Mouse (Mus musculus) intestine, embryonic 16.5 days (tissue): ENCODE results near the gene Atp6v1f. TPM values are rescaled to one million over a fixed set of nuclear protein-coding genes. Genes with fewer than 3 reads are reported as not detected.
A peak's percentile ranks its signal among the peaks of the same experiment; 100 is the strongest.

ENCODE experiments used
- ATAC-seq: fragments of 200-750 bp; cut with Nextera tagmentation; 2 replicates; pipeline ENCODE4 v1.8.0; 2017; ENCODE audit warnings: moderate TSS enrichment, moderate library complexity
- H3K27ac ChIP-seq: fragments of 300-500 bp; sonication (generic); 2 replicates; pipeline ENCODE4 v1.5.1; 2014; ENCODE audit warnings: mild to moderate bottlenecking, low read length
- H3K27me3 ChIP-seq: fragments of 300-500 bp; sonication (generic); replicated peaks from 2 replicates; pipeline ENCODE4 v1.6.1; 2014; ENCODE audit warnings: low read length, control low read depth, mixed read lengths; ENCODE audit not compliant: control insufficient read depth, insufficient read depth
- H3K36me3 ChIP-seq: fragments of 300-500 bp; sonication (generic); 2 replicates; pipeline ENCODE4 v1.6.1; 2014; ENCODE audit warnings: low read length, control low read depth; ENCODE audit not compliant: control insufficient read depth, insufficient read depth
- H3K4me1 ChIP-seq: fragments of 300-500 bp; sonication (generic); 2 replicates; pipeline ENCODE4 v1.6.1; 2014; ENCODE audit warnings: low read length, control low read depth, mixed read lengths; ENCODE audit not compliant: control insufficient read depth, insufficient read depth
- H3K4me2 ChIP-seq: fragments of 300-500 bp; sonication (generic); 2 replicates; pipeline ENCODE4 v1.6.1; 2014; ENCODE audit warnings: low read depth, low read length, control low read depth
- H3K4me3 ChIP-seq: fragments of 300-500 bp; sonication (generic); 2 replicates; pipeline ENCODE4 v1.5.1; 2014; ENCODE audit warnings: mild to moderate bottlenecking, low read length
- H3K9ac ChIP-seq: fragments of 300-500 bp; sonication (generic); 2 replicates; pipeline ENCODE4 v1.6.1; 2014; ENCODE audit warnings: low read depth, low read length
- H3K9me3 ChIP-seq: fragments of 300-500 bp; sonication (generic); 2 replicates; pipeline ENCODE4 v1.6.1; 2016; ENCODE audit warnings: low read length, control low read depth; ENCODE audit not compliant: control insufficient read depth
- WGBS: fragments of 180-500 bp; shearing (Covaris S2); extraction: QIAGEN DNeasy Blood & Tissue Kit; methylation state at CpG from one replicate; pipeline ENCODE4 v1.1.7; 2014; 5-methylcytosine and 5-hydroxymethylcytosine counted together
- polyA plus RNA-seq: library from polyadenylated mRNA; unstranded; fragments of >200 nt; fragmentation: Nextera tagmentation; extraction: Ambion mirVana; gene quantifications from 2 replicates; pipeline ENCODE4 v1.2.1, GENCODE M21; 2015

Gene Atp6v1f
- polyA plus RNA-seq, 1 experiment from 2014 or later: 358 TPM

- H3K36me3 ChIP-seq: peaks cover 18% of the 10 kb centered on the region; the same call in 1 of the 2 replicates
These were observed 22.2 kb upstream of the Atp6v1f start for GRCm38 (mm10) chr6:29445354-29445753.

GRCm38 (mm10) chr6:29449858-29450257, 17.7 kb upstream of the Atp6v1f start:
- Histone ChIP-seq H3K36me3 (peaks cover 12% of the 10 kb centered on the region; the same call in 1 of the 2 replicates), H3K9me3 (no peaks in the 10 kb centered on the region), H3K9ac (no peak overlapping the region), H3K27me3 (no peaks in the 10 kb centered on the region; the same call in 1 of the 2 replicates), H3K27ac (no peak overlapping the region), H3K4me3 (no peak overlapping the region), H3K4me1 (no peaks in the 10 kb centered on the region), H3K4me2 (no peak overlapping the region)
- 33% methylated on average over 4 of the region's 4 CpGs for WGBS
- ATAC-seq: no peak

More at GRCm38 (mm10) chr6:29445354-29445753, 22.2 kb upstream of the Atp6v1f start:
- Histone ChIP-seq H3K27me3 (no peaks in the 10 kb centered on the region), H3K27ac (no peak overlapping the region), H3K4me1 (no peaks in the 10 kb centered on the region), H3K9me3 (no peaks in the 10 kb centered on the region), H3K9ac (no peak overlapping the region), H3K4me3 (no peak overlapping the region), H3K4me2 (no peak overlapping the region)
- no peak for ATAC-seq
- 92% methylated on average over 7 of the region's 7 CpGs for WGBS

GRCm38 (mm10) chr6:29450667-29451066, 16.9 kb upstream of the Atp6v1f start:
- WGBS: 93% methylated on average over 6 of the region's 6 CpGs
- no peaks in the 10 kb centered on the region; the same call in 1 of the 2 replicates for H3K27me3 ChIP-seq
- H3K4me2 ChIP-seq: no peak overlapping the region
- peaks cover 9% of the 10 kb centered on the region; the same call in 1 of the 2 replicates for H3K36me3 ChIP-seq
- no peak overlapping the region for H3K4me3 ChIP-seq
- no peaks in the 10 kb centered on the region for H3K4me1 ChIP-seq
- no peak overlapping the region for H3K9ac ChIP-seq
- H3K9me3 ChIP-seq: no peaks in the 10 kb centered on the region
- ATAC-seq: no peak
- H3K27ac ChIP-seq: no peak overlapping the region

- ATAC-seq: no peak
- H3K27ac ChIP-seq: no peak overlapping the region
- H3K27me3 ChIP-seq: no peaks in the 10 kb centered on the region
- no peak overlapping the region for H3K4me2 ChIP-seq
- H3K4me3 ChIP-seq: no peak overlapping the region
- no peaks in the 10 kb centered on the region for H3K36me3 ChIP-seq
- H3K9me3 ChIP-seq: no peaks in the 10 kb centered on the region
- 57% methylated on average over 7 of the region's 7 CpGs for WGBS
- no peak overlapping the region for H3K9ac ChIP-seq
- no peaks in the 10 kb centered on the region for H3K4me1 ChIP-seq
These were observed 6.0 kb upstream of the Atp6v1f start for GRCm38 (mm10) chr6:29461502-29461901.

- Histone ChIP-seq H3K9me3 (no peaks in the 10 kb centered on the region), H3K9ac (no peak overlapping the region), H3K27me3 (no peaks in the 10 kb centered on the region), H3K27ac (no peak overlapping the region), H3K4me1 (peaks cover 1% of the 10 kb centered on the region; the same call in 1 of the 2 replicates), H3K36me3 (no peaks in the 10 kb centered on the region), H3K4me3 (no peak overlapping the region), H3K4me2 (no peak overlapping the region)
- WGBS: 77% methylated on average over 3 of the region's 3 CpGs
- no peak for ATAC-seq
These were observed 4.1 kb upstream of the Atp6v1f start for GRCm38 (mm10) chr6:29463388-29463787.

- H3K9me3 ChIP-seq: no peaks in the 10 kb centered on the region
- H3K36me3 ChIP-seq: peaks cover 13% of the 10 kb centered on the region
- WGBS: 78% methylated on average over 3 of the region's 3 CpGs
- H3K27ac ChIP-seq: no peak overlapping the region
- H3K4me2 ChIP-seq: peak overlapping the region; percentile 67
- peaks cover 7% of the 10 kb centered on the region; the same call in 1 of the 2 replicates for H3K4me1 ChIP-seq
- peak overlapping the region; percentile 75 for H3K4me3 ChIP-seq
- no peak for ATAC-seq
- peak overlapping the region; percentile 82 for H3K9ac ChIP-seq
- no peaks in the 10 kb centered on the region for H3K27me3 ChIP-seq
These were observed 1.3 kb downstream of the Atp6v1f start for GRCm38 (mm10) chr6:29468851-29469250.

DNA sequence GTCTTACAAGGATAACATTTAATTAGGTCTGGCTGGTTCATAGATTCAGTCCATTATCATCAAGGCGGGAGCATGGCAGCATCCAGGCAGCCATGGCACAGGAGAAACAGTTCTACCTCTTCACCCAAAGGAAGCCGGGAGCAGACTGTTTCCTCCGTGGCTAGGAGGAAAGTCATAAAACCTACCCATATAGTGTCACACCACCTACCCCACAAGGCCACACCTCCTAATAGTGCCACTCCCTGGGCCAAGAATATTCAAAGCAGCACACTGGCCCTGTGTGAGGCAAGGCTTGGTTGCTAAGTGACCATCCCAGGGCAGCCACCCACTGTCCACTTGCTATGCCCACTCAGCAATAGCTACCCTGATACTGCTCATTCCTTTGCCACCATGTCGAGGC, 3.6 kb downstream of the Atp6v1f start, which contains the start of gene Atp6v1fnb:
Gene Atp6v1fnb (plus strand): TSS at position 301 of the 400 bp plus-strand sequence.
- Histone ChIP-seq H3K9ac (no peak within 1 kb of the TSS), H3K9me3 (no peaks in the 10 kb centered on the region), H3K27ac (no peak within 1 kb of the TSS), H3K36me3 (peaks cover 13% of the 10 kb centered on the region), H3K4me3 (no peak within 1 kb of the TSS), H3K27me3 (no peaks in the 10 kb centered on the region), H3K4me1 (peaks cover 11% of the 10 kb centered on the region), H3K4me2 (no peak within 1 kb of the TSS)
- ATAC-seq: no peak
- 87% methylated on average over 4 of the region's 4 CpGs for WGBS

DNA sequence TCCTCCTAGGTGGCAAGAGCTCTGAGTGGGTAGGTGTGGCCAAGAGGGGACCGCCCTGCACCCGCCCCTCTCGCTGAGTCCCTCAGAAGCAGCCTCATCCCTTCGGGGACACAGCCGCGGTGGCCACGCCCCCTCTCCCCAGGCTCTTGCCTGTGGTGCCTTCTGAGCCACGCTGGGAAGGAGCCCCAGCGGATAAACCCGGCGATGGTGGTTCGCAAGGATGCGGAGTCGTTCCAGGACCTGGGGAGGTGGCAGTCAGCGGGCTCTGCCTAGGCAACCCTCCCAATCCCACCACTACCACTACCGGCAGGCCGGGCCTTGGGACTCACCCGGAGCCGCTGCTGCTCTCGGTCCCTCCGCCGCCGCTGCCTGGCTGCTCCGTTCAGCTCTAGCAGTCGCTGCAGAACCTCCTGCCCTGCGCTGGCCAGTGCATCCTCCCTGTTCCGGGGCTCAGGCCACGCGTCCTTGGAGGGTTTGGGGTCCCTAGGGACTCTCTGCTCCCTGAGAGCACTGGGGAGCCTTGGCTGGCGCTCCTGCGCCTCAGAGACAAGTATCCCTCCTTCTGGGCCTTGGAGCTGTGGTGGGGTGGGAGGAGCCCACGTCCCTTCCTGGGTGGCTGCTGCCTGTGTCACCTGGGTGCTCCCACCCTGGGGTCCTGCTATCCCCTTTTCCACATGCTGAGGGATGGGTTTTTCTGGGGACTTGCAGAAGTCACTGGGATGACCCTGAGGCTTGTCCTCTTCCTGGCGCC, 6.6 kb downstream of the Atp6v1f start:
- Histone ChIP-seq H3K4me3 (peak overlapping the region; percentile 58), H3K9ac (peak overlapping the region; percentile 65), H3K27me3 (no peaks in the 10 kb centered on the region), H3K27ac (no peak overlapping the region), H3K4me2 (peak overlapping the region; percentile 89), H3K36me3 (peaks cover 13% of the 10 kb centered on the region), H3K4me1 (peaks cover 4% of the 10 kb centered on the region; the same call in 1 of the 2 replicates), H3K9me3 (no peaks in the 10 kb centered on the region)
- ATAC-seq: peak; percentile 97
- 6% methylated on average over 33 of the region's 33 CpGs for WGBS

GRCm38 (mm10) chr6:29474736-29475135, 7.2 kb downstream of the Atp6v1f start:
- no peak overlapping the region for H3K4me2 ChIP-seq
- no peak for ATAC-seq
- peaks cover 4% of the 10 kb centered on the region; the same call in 1 of the 2 replicates for H3K4me1 ChIP-seq
- no peaks in the 10 kb centered on the region for H3K27me3 ChIP-seq
- H3K36me3 ChIP-seq: peaks cover 13% of the 10 kb centered on the region
- H3K9me3 ChIP-seq: no peaks in the 10 kb centered on the region
- no peak overlapping the region for H3K27ac ChIP-seq
- H3K9ac ChIP-seq: no peak overlapping the region
- WGBS: 52% methylated on average over 2 of the region's 2 CpGs
- no peak overlapping the region for H3K4me3 ChIP-seq
